Mouse (Mus musculus) ES-E14 (cell line): ENCODE results near the gene Dclk1.

Source experiments
- CHD2 ChIP-seq: IDR thresholded peaks from 2 replicates; pipeline ENCODE4 v1.6.1; 2014; ENCODE audit warnings: mild to moderate bottlenecking, low read depth, low read length, inconsistent platforms
- HCFC1 ChIP-seq: IDR thresholded peaks from 2 replicates; pipeline ENCODE4 v1.6.1; 2012; ENCODE audit warnings: low read length, inconsistent platforms, borderline replicate concordance; ENCODE audit not compliant: insufficient read depth
- ZC3H11A ChIP-seq: IDR thresholded peaks from 2 replicates; pipeline ENCODE4 v1.6.1; 2012; ENCODE audit warnings: low read depth, mild to moderate bottlenecking, inconsistent platforms, low read length, borderline replicate concordance

DNA sequence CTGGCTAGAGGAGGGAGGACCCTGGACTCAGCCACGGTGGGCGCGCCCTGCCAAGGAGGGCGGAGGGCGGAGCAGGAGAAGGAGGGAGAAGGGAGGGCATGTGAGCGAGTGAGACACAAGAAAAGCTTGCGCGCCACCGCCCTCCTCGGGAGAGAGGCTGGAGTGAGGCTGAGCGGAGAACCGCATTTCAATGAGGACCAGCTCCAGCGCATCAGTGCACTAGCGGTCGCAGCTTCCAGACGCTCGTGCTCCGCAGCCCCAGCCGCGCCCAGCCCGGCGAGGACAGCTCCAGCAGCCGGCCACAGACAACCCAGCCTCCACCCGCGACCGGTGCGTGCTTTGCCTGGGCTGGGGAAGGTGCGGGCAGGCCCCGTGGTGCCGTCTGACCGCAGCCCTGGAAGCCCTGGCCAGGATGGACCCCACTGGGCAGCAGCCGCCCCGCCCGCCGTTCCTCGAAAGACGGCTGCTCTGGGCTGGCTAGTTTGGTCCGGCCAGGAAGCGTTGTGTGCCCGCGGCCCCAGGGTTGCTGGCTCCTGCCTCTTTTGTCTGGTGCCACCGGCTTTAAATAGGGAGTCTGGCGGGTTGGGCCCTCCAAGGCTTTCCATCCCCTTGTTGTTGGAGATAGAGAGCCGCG is 375 bp downstream of the Dclk1 start:
- no peak for TF ChIP-seq HCFC1
- no peak for TF ChIP-seq CHD2
- TF ChIP-seq ZC3H11A = no peak
